Mouse (Mus musculus) liver, embryonic 12.5 days (tissue): ENCODE results near the gene Il12rb2. TPM values are rescaled to one million over a fixed set of nuclear protein-coding genes. Genes with fewer than 3 reads are reported as not detected.

Source experiments
- ATAC-seq: fragments of 200-750 bp; cut with Nextera tagmentation; 2 replicates; pipeline ENCODE4 v1.8.0; 2017; ENCODE audit warnings: moderate number of reproducible peaks, mild to moderate bottlenecking, moderate library complexity
- H3K27ac ChIP-seq: fragments of 300-500 bp; sonication (generic); 2 replicates; pipeline ENCODE4 v1.5.1; 2016; ENCODE audit warnings: mild to moderate bottlenecking
- H3K27me3 ChIP-seq: fragments of 300-500 bp; sonication (generic); replicated peaks from 2 replicates; pipeline ENCODE4 v1.6.1; 2016; ENCODE audit warnings: mild to moderate bottlenecking, moderate library complexity
- H3K36me3 ChIP-seq: fragments of 300-500 bp; sonication (generic); 2 replicates; pipeline ENCODE4 v1.6.1; 2016; ENCODE audit warnings: mild to moderate bottlenecking, moderate library complexity
- H3K4me1 ChIP-seq: fragments of 300-500 bp; sonication (generic); 2 replicates; pipeline ENCODE4 v1.6.1; 2016
- H3K4me2 ChIP-seq: fragments of 300-500 bp; sonication (generic); 2 replicates; pipeline ENCODE4 v1.6.1; 2016; ENCODE audit warnings: mild to moderate bottlenecking, moderate library complexity
- H3K4me3 ChIP-seq: fragments of 300-500 bp; sonication (generic); 2 replicates; pipeline ENCODE4 v1.5.1; 2016; ENCODE audit warnings: mild to moderate bottlenecking, moderate library complexity
- H3K9ac ChIP-seq: fragments of 300-500 bp; sonication (generic); 2 replicates; pipeline ENCODE4 v1.6.1; 2016; ENCODE audit warnings: mild to moderate bottlenecking, moderate library complexity
- H3K9me3 ChIP-seq: fragments of 300-500 bp; sonication (generic); replicated peaks from 2 replicates; pipeline ENCODE4 v1.6.1; 2016; ENCODE audit warnings: mild to moderate bottlenecking, moderate library complexity
- WGBS: fragments of 180-500 bp; shearing (Covaris S2); methylation state at CpG from one replicate; pipeline ENCODE4 v1.1.7; 2016; ENCODE audit not compliant: insufficient replicate concordance; 5-methylcytosine and 5-hydroxymethylcytosine counted together
- polyA plus RNA-seq: library from polyadenylated mRNA; unstranded; fragments of >200 nt; fragmentation: Nextera tagmentation; extraction: Ambion mirVana; gene quantifications from 2 replicates; pipeline ENCODE4 v1.2.1, GENCODE M21; 2016

Gene Il12rb2
- polyA plus RNA-seq, 1 experiment from 2014 or later, result 0.38 TPM

DNA sequence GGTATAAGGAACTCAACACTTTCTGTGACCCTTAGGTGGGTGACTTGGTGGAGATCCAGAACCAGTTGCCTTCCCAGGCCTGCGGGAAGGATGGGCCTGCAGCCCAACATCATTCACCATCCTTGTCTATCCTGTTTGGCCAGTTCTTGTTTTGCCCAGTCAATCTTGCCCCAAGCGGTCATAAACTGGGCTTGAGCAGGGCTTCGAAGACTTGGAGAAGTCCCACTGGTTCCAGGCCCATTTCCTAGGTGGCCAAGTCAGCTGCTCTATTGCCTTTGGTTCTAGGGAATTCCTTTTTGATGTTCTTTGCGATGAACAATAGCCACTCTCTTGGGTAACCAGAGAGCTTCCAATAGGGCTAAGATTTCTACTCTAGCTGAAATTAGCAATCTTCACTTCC is 124.9 kb downstream of the Il12rb2 start:
- Histone ChIP-seq H3K27ac (no peak overlapping the region), H3K36me3 (no peaks in the 10 kb centered on the region), H3K9me3 (no peaks in the 10 kb centered on the region), H3K4me3 (no peak overlapping the region), H3K4me2 (no peak overlapping the region), H3K27me3 (no peaks in the 10 kb centered on the region), H3K9ac (no peak overlapping the region), H3K4me1 (no peaks in the 10 kb centered on the region)
- no peak for ATAC-seq
- 73% methylated on average over 4 of the region's 4 CpGs for WGBS

DNA sequence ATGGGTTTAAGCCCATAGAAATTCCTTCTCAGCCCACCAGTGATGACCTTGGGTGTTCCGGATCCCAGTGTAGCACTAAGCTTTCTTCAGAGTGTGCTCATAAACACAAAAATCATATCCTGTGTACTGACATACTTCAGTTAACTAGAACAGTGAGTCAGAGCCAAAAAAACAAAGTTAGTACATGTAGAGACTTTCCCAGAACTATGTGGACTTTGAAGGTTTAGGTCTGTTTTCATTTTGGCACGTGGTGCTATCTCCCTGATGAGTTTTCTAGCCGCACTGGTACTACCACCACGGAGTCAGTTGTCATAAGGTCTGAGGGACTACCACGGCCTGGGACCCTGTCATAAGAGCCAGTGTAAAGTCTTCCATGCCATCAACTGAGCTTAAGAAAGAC is 131.5 kb downstream of the Il12rb2 start:
- no peaks in the 10 kb centered on the region for H3K9me3 ChIP-seq
- H3K4me2 ChIP-seq, result no peak overlapping the region
- H3K4me1 ChIP-seq, result no peaks in the 10 kb centered on the region
- no peak for ATAC-seq
- H3K4me3 ChIP-seq, result no peak overlapping the region
- no peaks in the 10 kb centered on the region for H3K36me3 ChIP-seq
- no peak overlapping the region for H3K27ac ChIP-seq
- no peaks in the 10 kb centered on the region for H3K27me3 ChIP-seq
- WGBS, result 77% methylated on average over 5 of the region's 5 CpGs
- H3K9ac ChIP-seq, result no peak overlapping the region

DNA sequence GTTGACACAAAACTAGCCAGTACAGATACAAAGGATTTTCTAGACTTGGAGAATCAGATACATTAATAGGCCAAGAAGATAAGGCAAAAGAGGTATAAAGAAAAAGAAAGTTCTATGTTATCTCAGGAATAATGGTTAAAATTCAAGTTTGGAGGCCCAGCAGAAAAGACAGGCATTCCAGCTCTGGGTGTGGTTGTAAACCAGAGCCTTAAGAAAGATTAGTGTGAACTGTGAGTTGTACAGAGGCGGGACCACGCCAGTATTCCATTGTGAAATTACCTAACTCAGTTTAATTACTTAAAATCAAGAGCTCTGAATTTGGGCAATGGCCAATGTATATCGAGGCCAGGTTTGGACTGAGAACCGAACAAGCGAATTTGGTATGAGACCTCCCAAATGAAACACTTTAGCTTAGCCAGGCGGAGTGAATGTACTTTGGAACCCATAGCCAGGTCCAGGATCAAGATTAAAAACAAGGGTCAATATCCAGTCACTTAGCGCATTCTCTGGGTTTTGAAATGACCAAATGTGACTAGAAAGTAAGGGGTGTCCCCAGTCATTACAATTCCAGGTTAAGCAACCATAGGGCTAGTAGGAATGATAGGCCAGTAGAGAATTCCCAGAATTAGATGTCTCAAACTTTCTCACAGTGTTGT is 132.1 kb downstream of the Il12rb2 start:
- no peaks in the 10 kb centered on the region for H3K9me3 ChIP-seq
- H3K4me1 ChIP-seq, result no peaks in the 10 kb centered on the region
- no peak overlapping the region for H3K27ac ChIP-seq
- no peak overlapping the region for H3K4me3 ChIP-seq
- H3K9ac ChIP-seq, result no peak overlapping the region
- H3K27me3 ChIP-seq, result no peaks in the 10 kb centered on the region
- WGBS, result 75% methylated on average over 7 of the region's 7 CpGs
- no peaks in the 10 kb centered on the region for H3K36me3 ChIP-seq
- no peak for ATAC-seq
- no peak overlapping the region for H3K4me2 ChIP-seq

Other genes with a start within 250 kb of the Il12rb2 start
- 513 and 532 TPM in 2 replicates for gene Serbp1, start 138.0 kb downstream of the Il12rb2 start, polyA plus RNA-seq
- not detected in 2 replicates for gene Il23r, start 115.7 kb upstream of the Il12rb2 start, polyA plus RNA-seq
- 0.41 and 0.55 TPM in 2 replicates for gene Tacstd2, start 159.6 kb upstream of the Il12rb2 start, polyA plus RNA-seq